Mouse (Mus musculus) regulatory T cell (primary cell): ENCODE results near the gene Fer1l4.

Source experiments
- in situ Hi-C: fragments of 300-600 bp; cut with MboI, MseI; formaldehyde crosslinking; loops from one replicate; pipeline ENCODE4 v1.15.1; 2025; ENCODE audit warnings: high pct_unique_total_duplicates

Gene Fer1l4

DNA sequence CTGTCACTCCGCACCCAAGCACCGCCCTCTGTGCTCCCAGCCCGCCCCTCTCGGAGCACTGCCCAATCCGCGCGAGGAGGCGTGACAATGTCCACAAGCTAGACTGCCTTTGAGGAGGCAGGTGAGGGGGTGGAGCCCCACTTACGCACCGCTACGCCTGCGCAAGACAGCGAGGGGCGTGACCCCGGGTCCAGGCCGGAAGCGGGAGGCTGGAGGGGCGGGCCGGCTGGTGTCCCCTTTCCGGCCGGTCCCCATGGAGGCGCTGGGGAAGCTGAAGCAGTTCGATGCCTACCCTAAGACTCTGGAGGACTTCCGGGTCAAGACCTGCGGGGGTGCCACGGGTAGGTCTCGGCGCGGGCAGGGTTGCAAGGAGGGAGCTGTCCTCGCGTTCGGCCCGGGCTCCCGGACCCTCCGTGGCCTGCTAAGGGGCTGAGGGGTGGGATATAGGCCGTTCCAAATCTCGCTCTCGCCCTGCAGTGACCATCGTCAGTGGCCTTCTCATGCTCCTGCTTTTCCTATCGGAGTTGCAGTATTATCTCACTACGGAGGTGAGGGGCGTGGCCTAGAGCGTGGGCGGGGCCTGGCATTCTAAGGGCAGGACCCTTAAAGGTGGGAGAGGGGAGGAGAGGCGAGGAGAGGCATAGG, 44.7 kb downstream of the Fer1l4 start, which contains the start of the genes 6430550D23Rik and Ergic3:
6430550D23Rik (minus strand) TSS at position 90 of the 645 bp plus-strand sequence.
Ergic3 (plus strand) TSS at position 158 of the 645 bp plus-strand sequence.
- in situ Hi-C loops: no loop called here

GRCm38 (mm10) chr2:156005393-156005792, 47.4 kb downstream of the Fer1l4 start:
- in situ Hi-C loops: no loop called here

DNA sequence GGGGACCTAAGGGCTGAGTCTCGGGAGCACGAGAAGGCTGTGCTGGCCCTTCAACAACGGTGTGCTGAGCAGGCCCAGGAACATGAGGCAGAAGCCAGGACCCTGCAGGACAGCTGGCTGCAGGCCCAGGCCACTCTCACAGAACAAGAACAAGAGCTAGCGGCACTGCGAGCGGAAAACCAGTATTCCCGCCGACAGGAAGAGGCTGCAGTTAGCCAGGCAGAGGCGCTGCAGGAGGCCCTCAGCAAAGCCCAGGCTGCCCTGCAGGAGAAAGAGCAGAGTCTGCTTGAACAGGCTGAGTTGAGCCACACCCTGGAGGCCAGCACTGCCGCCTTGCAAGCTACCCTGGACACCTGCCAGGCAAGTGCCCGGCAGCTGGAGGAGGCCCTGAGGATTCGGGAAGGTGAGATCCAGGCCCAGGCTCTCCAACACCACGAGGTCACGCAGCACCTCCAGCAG, 60.9 kb downstream of the Fer1l4 start:
- in situ Hi-C loops: no loop called here

GRCm38 (mm10) chr2:155991151-155991550, 61.6 kb downstream of the Fer1l4 start:
- in situ Hi-C loops: no loop called here

- in situ Hi-C loops: no loop called here
Observed at GRCm38 (mm10) chr2:155989085-155989484, 63.7 kb downstream of the Fer1l4 start.

- in situ Hi-C loops: no loop called here
Observed at GRCm38 (mm10) chr2:155987131-155987530, 65.6 kb downstream of the Fer1l4 start.

- in situ Hi-C loops: no loop called here
Observed at GRCm38 (mm10) chr2:155985776-155986175, 67.0 kb downstream of the Fer1l4 start.

- in situ Hi-C loops: loop anchor here (5.0 kb wide), 1 partner anchor 708 kb away; no protein-coding TSS in a partner anchor
Observed at GRCm38 (mm10) chr2:155979328-155979991, 73.3 kb downstream of the Fer1l4 start.

GRCm38 (mm10) chr2:155974087-155974731, 78.5 kb downstream of the Fer1l4 start:
- in situ Hi-C loops: no loop called here

DNA sequence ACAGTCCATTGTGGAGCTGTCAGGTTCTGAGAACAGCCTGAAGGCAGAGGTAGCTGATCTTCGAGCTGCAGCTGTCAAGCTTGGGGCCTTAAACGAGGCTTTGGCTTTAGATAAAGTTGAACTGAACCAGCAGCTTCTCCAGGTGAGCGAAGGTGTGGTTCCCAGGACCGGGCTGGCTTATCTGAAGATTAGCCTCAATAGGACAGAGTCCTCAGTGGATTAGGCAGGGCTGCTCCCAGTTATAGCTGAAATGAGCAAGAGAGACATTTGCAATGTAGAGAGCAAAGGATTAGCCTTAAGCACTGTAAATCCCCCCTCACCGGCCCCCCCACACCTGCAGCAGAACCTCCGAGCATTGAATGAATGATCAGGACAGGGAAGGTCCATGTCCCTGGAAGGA, 79.4 kb downstream of the Fer1l4 start:
- in situ Hi-C loops: no loop called here
